ENCODE assay signal across 8 mouse cellular contexts in genomic region chr9:37053601-37054512, GRCm38 (mm10).
DNase-seq lines count a peak whose midpoint lies in the region; ATAC-seq and TF ChIP-seq lines count a peak whose summit lies in the region.

No protein-coding gene starts in this region.

- no peak for TF ChIP-seq CTCF in thymus, adult 2 months (IDR thresholded peaks at IDR 0.05; ENCODE audit: borderline replicate concordance, control insufficient read depth, extremely low read depth, insufficient read depth, low read length, poor library complexity)

- H3K27ac ChIP-seq in forebrain, embryonic 13.5 days, result peak overlapping the region; percentile 64
- H3K27ac ChIP-seq in limb, embryonic 11.5 days (replicated peaks; ENCODE audit: low read depth, low read length), result peak overlapping the region; percentile 92
- H3K27ac ChIP-seq in thymus, adult 2 months (ENCODE audit: control insufficient read depth, insufficient read depth, low read length), result no peak overlapping the region

- peak; percentile 70 to 79 for DNase-seq in urinary bladder, postnatal 4 days (ENCODE audit: low spot score in 2 of 2)
- no peak for DNase-seq in urinary bladder, postnatal 10 days (ENCODE audit: low spot score)
- DNase-seq in heart, postnatal 4 days, result peak; percentile 77
- peak; percentile 91 for DNase-seq in limb, embryonic 11.5 days (ENCODE audit: low spot score)
- peak; percentile 91 for DNase-seq in neural tube, embryonic 10.5 days (ENCODE audit: extremely low spot score, low spot score)
- DNase-seq in cerebellum, adult 11-12 months, result no peak
- no peak for DNase-seq in thymus, adult 2 months

- WGBS in forebrain, embryonic 13.5 days, result 15% methylated on average over 21 of the region's 21 CpGs
- 12% methylated on average over 21 of the region's 21 CpGs for WGBS in limb, embryonic 11.5 days
- 44% methylated on average over 21 of the region's 21 CpGs for WGBS in thymus, adult 2 months

- no peaks in the 10 kb centered on the region for H3K36me3 ChIP-seq in forebrain, embryonic 13.5 days (ENCODE audit: poor library complexity, severe bottlenecking)
- H3K36me3 ChIP-seq in limb, embryonic 11.5 days (ENCODE audit: control insufficient read depth, insufficient read depth, low read length), result no peaks in the 10 kb centered on the region
- no peaks in the 10 kb centered on the region for H3K36me3 ChIP-seq in thymus, adult 2 months (ENCODE audit: control insufficient read depth, insufficient read depth, low read length)

- H3K4me3 ChIP-seq in forebrain, embryonic 13.5 days, result peak overlapping the region; percentile 14
- H3K4me3 ChIP-seq in limb, embryonic 11.5 days (ENCODE audit: low read depth, low read length), result no peak overlapping the region
- H3K4me3 ChIP-seq in thymus, adult 2 months (ENCODE audit: control insufficient read depth, insufficient read depth, low read length), result no peak overlapping the region

- H3K27me3 ChIP-seq in forebrain, embryonic 13.5 days, result 0 out of 2 replicates have a peak, but pooled peaks cover 3% of the 10 kb centered on the region
- H3K27me3 ChIP-seq in limb, embryonic 11.5 days (ENCODE audit: control insufficient read depth, insufficient read depth, low read length), result peaks cover 5% of the 10 kb centered on the region; the same call in 1 of the 2 replicates
- H3K27me3 ChIP-seq in thymus, adult 2 months (ENCODE audit: control insufficient read depth, insufficient read depth, low read length), result no peaks in the 10 kb centered on the region

- ATAC-seq in forebrain, embryonic 13.5 days, result peak; percentile 84
- ATAC-seq in limb, embryonic 11.5 days (ENCODE audit: insufficient number of reproducible peaks, low FRiP score, low TSS enrichment, low read depth), result peak; percentile 88

- TF ChIP-seq POLR2A in thymus, adult 2 months (IDR thresholded peaks at IDR 0.05; ENCODE audit: control insufficient read depth, extremely low read depth, insufficient read depth, low read length, poor library complexity), result no peak

- H3K9me3 ChIP-seq in forebrain, embryonic 13.5 days (replicated peaks), result no peaks in the 10 kb centered on the region
- H3K9me3 ChIP-seq in limb, embryonic 11.5 days (ENCODE audit: control insufficient read depth, low read length), result no peaks in the 10 kb centered on the region

- peaks cover 49% of the 10 kb centered on the region for H3K4me1 ChIP-seq in forebrain, embryonic 13.5 days
- peaks cover 41% of the 10 kb centered on the region for H3K4me1 ChIP-seq in limb, embryonic 11.5 days (ENCODE audit: control insufficient read depth, insufficient read depth, low read length)
- H3K4me1 ChIP-seq in thymus, adult 2 months (replicated peaks; ENCODE audit: control insufficient read depth, insufficient read depth, low read length), result no peaks in the 10 kb centered on the region

- peak overlapping the region; percentile 53 for H3K4me2 ChIP-seq in forebrain, embryonic 13.5 days
- peak overlapping the region; percentile 42 for H3K4me2 ChIP-seq in limb, embryonic 11.5 days (ENCODE audit: low read depth, severe bottlenecking)

- peak overlapping the region; percentile 56 for H3K9ac ChIP-seq in forebrain, embryonic 13.5 days
- peak overlapping the region; percentile 54 for H3K9ac ChIP-seq in limb, embryonic 11.5 days (ENCODE audit: low read length)

Comparison
In these comparisons a context has a peak if more than half of its experiments do, and no peak if none do; other contexts are left out.
1. DNase-seq: peak in urinary bladder, postnatal 4 days (2 of 2), heart, postnatal 4 days (single experiment), limb, embryonic 11.5 days (single experiment) and neural tube, embryonic 10.5 days (single experiment); none in urinary bladder, postnatal 10 days (single experiment), cerebellum, adult 11-12 months (single experiment) and thymus, adult 2 months (single experiment).